Mouse (Mus musculus): ENCODE data around the gene Faah. TPM values are rescaled to one million over a fixed set of nuclear protein-coding genes. Genes with fewer than 3 reads are reported as not detected.

Gene Faah
- total RNA-seq (2021): under 1 TPM; 0.17 to 0.28 TPM
- long read RNA-seq, experiment 1: 0 reads
- long read RNA-seq, experiment 2, partial matches to known transcripts: 0 of 1 reads
- long read RNA-seq, experiment 2, other reads (novel, unspliced or antisense): 1 of 1 reads

GRCm38 (mm10) chr4:116017902-116018746 is at the start of gene Faah:
TSS of gene Faah (minus strand) at chr4:116017926.
- intact Hi-C loops (cut with DNase I): no loop called here
- DNase-seq: no peak

GRCm38 (mm10) chr4:116063855-116064254 is 46.1 kb upstream of the Faah start:
- intact Hi-C loops (cut with DNase I): no loop called here
- no peak for DNase-seq

GRCm38 (mm10) chr4:116059012-116059726 is 41.4 kb upstream of the Faah start:
- no peak for DNase-seq

GRCm38 (mm10) chr4:116057559-116057958 is 39.8 kb upstream of the Faah start:
- intact Hi-C loops (cut with DNase I): no loop called here

More at GRCm38 (mm10) chr4:116059012-116059726, 41.4 kb upstream of the Faah start:
- intact Hi-C loops (cut with DNase I): no loop called here

GRCm38 (mm10) chr4:116053399-116053961 is 35.8 kb upstream of the Faah start, which contains the start of gene Nsun4:
TSS of gene Nsun4 (minus strand) at chr4:116053876.
- DNase-seq: peak; percentile 86 to 89
- intact Hi-C loops (cut with DNase I): no loop called here

More at GRCm38 (mm10) chr4:116057559-116057958, 39.8 kb upstream of the Faah start:
- DNase-seq: no peak

- intact Hi-C loops (cut with DNase I): no loop called here
- DNase-seq: no peak
Measured at GRCm38 (mm10) chr4:116052526-116053293, 35.0 kb upstream of the Faah start.

GRCm38 (mm10) chr4:116049211-116049610 is 31.5 kb upstream of the Faah start:
- intact Hi-C loops (cut with DNase I): no loop called here
- no peak for DNase-seq

- peak; percentile 24 to 31 for DNase-seq
- intact Hi-C loops (cut with DNase I): no loop called here
Measured at GRCm38 (mm10) chr4:116048130-116048920, 30.6 kb upstream of the Faah start.

GRCm38 (mm10) chr4:116047681-116048080 is 30.0 kb upstream of the Faah start:
- intact Hi-C loops (cut with DNase I): no loop called here
- DNase-seq: no peak

GRCm38 (mm10) chr4:116046604-116047003 is 28.9 kb upstream of the Faah start:
- no peak for DNase-seq

GRCm38 (mm10) chr4:116042186-116042585 is 24.5 kb upstream of the Faah start:
- intact Hi-C loops (cut with DNase I): no loop called here

More at GRCm38 (mm10) chr4:116046604-116047003, 28.9 kb upstream of the Faah start:
- intact Hi-C loops (cut with DNase I): no loop called here

GRCm38 (mm10) chr4:116040466-116040865 is 22.7 kb upstream of the Faah start:
- intact Hi-C loops (cut with DNase I): no loop called here
- DNase-seq: no peak

More at GRCm38 (mm10) chr4:116042186-116042585, 24.5 kb upstream of the Faah start:
- no peak for DNase-seq

GRCm38 (mm10) chr4:116033374-116033773 is 15.6 kb upstream of the Faah start:
- DNase-seq: no peak
- intact Hi-C loops (cut with DNase I): no loop called here

GRCm38 (mm10) chr4:116032906-116033305 is 15.2 kb upstream of the Faah start:
- intact Hi-C loops (cut with DNase I): no loop called here

GRCm38 (mm10) chr4:116017300-116017901 is 325 bp downstream of the Faah start:
- peak; percentile 33 to 35 for DNase-seq
- intact Hi-C loops (cut with DNase I): no loop called here

More at GRCm38 (mm10) chr4:116032906-116033305, 15.2 kb upstream of the Faah start:
- no peak for DNase-seq

- DNase-seq: no peak
- intact Hi-C loops (cut with DNase I): no loop called here
Measured at GRCm38 (mm10) chr4:116016862-116017299, 845 bp downstream of the Faah start.

GRCm38 (mm10) chr4:116016396-116016795 is 1.3 kb downstream of the Faah start:
- intact Hi-C loops (cut with DNase I): no loop called here
- no peak for DNase-seq

- intact Hi-C loops (cut with DNase I): no loop called here
Measured at GRCm38 (mm10) chr4:116015996-116016395, 1.7 kb downstream of the Faah start.

GRCm38 (mm10) chr4:116015502-116015901 is 2.2 kb downstream of the Faah start:
- intact Hi-C loops (cut with DNase I): no loop called here
- DNase-seq: no peak

More at GRCm38 (mm10) chr4:116015996-116016395, 1.7 kb downstream of the Faah start:
- no peak for DNase-seq
